Mouse (Mus musculus): ENCODE measurements at regions not wholly inside any gene's neighbourhood (a gene's known extent, or its start where the extent isn't known, plus 50 kb on each side); places are given as distances from the start of the nearest gene placed in this dataset.

GRCm38 (mm10) chr15:25018937-25019336, 394.6 kb downstream of the Basp1 start:
- no peak for TF ChIP-seq CTCF (IDR thresholded peaks at IDR 0.05; ENCODE audit: low read depth, low read length)
- TF ChIP-seq EP300 (IDR thresholded peaks at IDR 0.05; ENCODE audit: insufficient read depth, low read depth, low read length): no peak
- no peak for TF ChIP-seq POLR2A (IDR thresholded peaks at IDR 0.05; ENCODE audit: insufficient read depth, low read length)

All from ES-Bruce4 (cell line).